Mouse (Mus musculus) forelimb bud, embryonic 11.5 days (tissue): ENCODE data around the gene Erich4.

ENCODE experiments used
- DNase-seq: peaks from one replicate; pipeline ENCODE4 v3.0.0-alpha.2; 2012; ENCODE audit warnings: low read depth, low spot score

Erich4 gene

DNA sequence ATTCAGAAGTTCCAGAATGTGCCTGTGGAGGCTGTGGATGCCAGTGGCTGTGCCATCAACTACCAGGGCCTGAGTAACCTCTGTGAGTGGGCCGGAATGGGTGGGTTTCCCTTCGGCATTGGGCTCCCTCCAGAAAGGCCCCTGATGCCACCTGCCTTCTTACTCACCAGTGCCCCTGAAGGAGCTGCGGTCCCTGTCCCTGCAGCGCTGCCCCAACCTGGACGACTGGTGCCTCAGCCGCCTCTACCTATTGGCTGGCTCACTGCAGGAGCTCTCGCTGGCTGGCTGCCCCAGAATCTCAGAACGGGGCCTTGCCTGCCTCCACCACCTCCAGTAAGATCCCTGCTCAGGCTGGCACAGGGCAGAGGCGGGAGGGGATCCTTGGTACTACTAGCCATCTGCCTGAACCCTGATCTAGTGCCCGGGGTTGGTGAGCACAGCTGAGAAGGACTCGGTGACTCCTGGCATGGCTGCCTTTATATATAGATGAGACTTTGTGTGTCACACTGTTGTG lies 8.2 kb upstream of the Erich4 start:
- DNase-seq = no peak

DNA sequence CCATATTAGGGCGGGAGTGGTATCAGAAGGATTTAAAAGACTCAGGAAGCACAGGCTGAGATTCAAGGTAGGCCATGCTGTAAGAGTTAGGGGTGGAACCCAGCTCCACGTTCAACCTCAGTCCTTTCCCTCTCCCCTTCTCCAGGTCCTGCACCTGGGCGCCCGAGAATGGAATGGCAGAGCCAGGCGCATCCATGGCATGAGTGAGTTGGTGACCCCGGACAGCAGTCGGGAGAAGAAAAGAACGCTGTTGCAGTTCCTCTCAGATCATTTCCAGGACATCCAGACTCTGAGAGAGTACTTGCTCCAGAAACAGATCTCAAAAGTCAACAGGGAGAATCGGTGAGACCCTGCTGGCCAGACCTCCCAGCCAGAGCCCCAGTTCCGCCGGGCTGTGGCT lies 5.1 kb upstream of the Erich4 start:
- DNase-seq = no peak

DNA sequence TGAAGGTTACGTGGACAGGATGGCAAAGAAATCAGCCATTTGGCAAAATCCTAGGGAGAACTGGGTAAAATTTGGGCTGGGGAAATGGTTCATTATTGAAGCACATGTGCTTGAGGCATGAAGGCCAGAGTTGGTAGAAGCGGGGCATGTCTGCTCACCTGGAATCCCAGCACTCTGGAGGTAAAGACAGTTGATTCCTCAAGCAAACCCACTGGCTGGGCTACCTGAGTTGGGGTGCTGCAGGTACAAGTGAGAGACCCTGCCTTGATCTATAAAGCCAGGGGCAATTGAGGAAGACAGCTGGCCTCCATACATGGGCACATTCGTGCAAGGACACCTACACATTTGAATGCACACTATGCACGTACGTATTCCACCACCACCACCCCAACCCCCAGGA lies 4.4 kb upstream of the Erich4 start:
- no peak for DNase-seq

DNA sequence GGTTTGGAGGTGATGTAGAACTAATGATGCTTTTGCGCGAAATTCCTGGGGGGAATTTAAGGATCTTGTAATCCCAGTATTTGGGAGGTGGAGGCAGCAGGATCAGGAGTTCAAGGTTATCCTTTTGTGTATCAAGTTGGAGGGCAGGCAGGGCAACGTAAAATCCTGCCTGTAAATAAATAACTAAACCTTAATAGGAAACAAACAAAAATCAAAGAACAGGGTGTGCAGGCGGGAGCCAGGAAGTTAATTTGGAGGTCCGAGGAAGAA lies 4.0 kb upstream of the Erich4 start:
- DNase-seq = no peak

DNA sequence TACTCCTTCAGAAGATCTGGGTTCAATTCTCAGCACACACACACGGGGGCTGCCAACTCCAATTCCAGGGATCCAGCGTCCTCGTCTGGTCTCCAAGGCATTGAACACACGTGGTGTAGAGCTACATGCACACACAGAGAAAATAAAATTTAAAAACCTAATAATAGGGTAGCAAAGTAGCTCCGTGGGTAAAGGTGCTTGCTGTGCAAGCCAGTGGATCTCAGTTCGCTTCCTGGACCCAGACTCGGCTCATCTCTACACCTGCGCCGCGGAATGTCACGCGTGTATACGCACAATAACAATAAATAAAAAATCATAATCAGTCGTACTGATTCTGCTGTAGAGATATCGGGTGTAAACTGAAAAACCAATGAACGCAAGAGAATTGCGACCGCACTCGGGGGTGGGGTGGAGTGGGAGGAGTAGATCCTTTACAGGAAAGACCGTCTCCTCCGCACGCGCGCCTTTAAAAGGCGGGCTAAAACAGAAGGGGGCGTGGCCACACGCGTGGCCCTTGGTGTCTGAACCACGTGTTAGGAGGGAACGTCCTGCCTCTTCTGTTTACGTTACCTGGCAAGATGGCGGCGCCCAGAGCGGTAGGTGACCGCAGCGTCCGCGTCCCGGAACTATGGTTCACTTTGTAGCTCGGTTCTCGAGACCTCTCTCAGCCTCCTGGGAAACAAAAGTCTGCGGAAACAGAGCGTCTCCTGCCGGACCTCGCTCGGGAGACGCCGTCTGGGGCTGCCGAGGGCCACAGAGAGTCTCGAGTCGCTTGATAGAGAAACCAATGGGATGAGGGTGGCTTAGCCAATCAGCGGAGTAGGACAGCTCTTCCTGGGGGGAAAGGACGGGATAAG lies 3.4 kb upstream of the Erich4 start, which contains the start of gene Dmac2:
Gene Dmac2 (plus strand): TSS at position 550 of the 857 bp plus-strand sequence.
- DNase-seq = peak; percentile 94

DNA sequence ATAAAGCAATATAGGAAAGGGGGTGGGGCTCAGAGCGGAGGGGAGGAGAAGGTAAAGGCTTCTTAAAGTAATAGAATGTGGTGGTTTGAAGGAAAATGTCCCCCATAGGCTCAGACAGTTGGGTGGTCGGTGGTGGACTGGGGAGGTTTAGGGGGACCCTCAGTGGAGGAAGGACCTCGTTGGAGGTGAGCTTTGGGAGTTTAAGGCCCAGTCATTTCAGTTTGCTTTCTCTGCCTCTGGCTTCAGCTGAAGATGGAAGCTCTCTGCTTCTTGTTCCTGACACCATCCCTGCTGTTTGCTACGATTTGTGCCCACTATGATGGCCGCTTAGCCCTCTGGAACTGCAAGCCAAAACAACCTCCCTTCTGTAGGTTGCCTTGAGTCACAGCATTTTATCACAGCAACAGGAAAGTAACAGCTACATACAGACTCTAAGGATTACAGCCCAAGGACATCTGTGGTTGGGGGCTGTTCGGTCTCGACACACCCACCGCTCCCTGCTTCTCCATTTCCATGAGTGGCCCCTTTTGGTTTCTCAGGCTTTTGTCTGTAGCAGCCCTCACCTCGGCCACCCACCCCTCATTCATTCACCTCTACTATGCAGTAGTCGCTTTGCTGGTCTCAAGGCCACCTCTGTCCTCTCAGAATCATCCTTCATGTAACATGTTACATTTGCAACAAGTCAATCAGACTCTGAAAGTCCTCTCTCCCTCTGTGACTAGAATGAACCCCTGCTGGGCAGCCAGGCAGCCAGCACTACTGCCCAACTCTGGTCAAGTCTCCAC lies 1.9 kb upstream of the Erich4 start:
- DNase-seq = no peak

DNA sequence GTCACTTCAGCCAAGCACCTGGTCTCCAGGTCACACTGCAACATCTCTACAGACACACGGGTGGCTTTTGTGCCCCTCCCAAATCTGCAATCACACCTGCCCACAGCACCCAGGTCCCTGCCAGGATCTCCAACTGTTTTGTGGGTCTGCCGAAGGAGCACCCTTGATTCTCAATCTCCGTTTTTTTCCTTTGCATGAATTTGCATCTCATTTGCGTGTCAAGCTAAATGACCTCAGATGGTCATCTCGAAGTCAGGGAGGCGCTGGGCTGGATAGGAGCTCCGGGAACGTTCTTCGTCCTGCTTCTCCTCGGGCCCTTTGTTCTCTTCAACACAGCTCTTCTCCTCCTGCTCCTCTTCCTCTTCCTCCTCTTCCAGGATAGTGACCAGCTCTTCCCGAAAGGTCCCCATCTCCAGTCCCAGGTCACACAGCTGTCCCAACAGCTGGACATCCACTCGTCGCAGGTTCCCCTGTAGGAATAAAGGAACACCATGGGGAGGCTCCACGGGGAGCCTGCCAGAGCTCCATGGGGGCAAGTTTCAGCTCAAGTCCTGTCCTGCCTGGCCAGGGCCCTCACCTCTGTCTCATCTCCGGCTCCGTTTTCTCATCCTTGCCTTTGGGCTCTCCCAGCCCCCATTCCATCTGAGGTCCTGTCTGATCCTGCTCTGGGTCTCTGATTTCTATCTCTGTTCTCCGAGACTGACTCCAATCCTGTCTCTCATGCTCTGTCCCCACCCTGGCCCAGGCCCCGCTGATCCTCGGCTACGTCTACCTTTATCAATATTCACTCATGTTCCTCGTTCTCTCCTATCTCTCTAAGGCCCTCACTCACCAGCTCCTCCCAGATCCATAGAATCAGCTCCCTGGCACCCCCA lies 624 bp downstream of the Erich4 start:
- DNase-seq = no peak

DNA sequence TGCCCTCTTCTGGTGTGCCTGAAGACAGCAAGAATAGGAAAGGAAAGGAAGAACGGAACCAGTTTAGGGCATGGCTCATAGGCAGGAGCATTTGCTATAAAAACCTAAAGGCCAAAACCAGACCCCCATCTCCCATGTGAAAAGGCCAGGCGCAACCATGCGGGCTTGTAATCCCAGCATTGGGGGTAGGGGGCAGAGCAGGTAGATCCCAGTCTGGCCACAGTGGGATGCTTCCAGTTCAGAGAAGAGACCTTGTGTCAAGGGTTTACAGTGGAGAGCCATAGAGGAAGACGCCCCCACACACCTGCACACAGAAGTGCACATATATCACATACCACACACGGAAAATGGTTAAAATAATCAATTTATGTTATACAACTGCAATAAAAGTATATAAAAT lies 1.6 kb downstream of the Erich4 start:
- DNase-seq = no peak

DNA sequence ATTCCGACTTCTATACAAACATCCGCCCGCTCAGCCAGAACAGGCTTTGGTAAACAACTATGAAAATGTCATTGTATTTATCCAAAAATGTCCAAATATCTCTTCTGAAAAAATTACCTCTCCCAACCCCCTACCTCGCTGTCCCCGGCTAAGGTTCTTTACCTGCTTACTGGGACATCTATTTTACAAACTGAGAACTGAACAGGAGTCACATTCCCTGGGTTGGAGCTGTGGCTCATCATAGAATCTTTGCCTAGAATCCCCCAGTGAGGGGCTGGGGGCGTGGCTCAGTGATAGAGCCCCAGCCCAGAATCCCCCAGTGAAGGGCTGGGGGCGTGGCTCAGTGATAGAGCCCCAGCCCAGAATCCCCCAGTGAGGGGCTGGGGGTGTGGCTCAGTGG lies 4.2 kb downstream of the Erich4 start:
- DNase-seq = no peak

DNA sequence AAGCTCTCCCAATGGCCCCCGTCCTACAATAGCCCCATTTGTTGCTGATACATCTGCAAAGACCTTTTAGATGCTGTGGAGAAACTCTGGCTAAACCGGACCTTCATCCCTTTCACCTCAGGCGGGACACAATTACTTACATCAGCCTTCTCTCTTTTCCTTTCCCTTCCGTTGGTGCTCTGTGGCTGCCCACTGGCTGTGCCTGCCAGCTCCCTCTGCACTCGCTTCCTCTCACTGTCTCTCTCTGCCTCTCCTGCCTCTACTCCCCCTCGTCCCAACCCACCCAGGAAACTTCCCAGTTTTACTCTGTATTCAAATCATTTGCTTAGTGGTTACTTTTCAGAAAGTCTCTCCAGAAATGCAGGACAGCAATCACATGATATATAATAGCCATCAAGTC lies 5.6 kb downstream of the Erich4 start:
- no peak for DNase-seq

DNA sequence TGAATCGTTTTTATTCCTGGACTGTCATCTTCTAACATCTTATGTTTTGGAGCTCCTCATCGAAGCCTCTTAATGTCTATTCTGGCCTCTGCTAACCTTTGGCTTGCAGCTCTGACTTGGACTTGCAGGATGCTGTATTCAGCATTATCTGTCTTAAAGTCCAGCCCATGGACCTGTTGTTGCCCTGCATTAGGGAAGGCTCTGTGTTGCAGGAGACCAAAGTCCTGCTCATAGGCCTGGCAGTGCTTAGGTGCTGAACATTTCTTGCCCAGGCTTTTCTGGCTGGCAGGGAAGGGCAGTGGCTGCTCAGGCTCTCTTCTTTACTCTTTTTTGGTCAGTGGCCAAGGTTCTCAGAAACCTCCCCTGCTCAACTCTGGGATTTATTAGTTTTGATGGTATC lies 8.5 kb downstream of the Erich4 start:
- DNase-seq = no peak

DNA sequence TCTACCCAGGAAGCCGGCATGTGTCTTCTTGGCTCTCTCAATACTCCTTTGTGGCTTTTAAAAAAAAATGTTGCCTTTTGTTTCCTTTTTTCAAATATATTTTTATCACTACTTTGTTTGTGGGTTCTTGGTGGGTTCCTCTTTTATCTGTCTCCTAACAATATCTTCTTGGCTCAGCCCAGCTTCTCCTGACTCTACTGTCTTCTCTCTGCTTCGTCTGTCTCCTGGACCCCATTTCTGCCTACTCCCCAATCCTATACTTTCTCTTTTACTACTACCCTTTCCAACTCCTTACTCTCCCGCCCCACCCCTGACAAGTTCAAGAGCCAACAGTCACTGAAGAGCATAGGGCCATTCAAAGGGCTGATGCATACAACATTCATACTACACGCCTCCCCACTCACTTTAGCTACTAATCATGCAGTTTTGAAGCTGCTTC lies 9.0 kb downstream of the Erich4 start:
- no peak for DNase-seq

DNA sequence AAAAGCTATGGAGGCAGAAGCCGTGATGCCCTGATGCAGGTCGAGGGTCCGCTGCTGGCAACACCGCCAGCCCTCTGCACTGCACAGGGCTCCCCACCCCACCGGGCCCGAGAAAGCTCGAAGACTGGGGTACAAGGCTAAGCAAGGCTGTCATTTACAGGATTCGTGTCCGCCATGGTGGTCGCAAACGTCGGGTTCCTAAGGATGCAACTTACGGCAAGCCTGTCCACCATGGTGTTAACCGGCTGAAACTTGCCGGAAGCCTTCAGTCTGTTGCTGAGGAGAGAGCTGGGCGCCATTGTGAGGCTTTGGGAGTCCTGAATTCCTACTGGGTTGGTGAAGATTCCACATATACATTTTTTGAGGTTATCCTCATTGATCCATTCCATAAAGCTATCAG lies 14.3 kb downstream of the Erich4 start:
- DNase-seq = no peak

DNA sequence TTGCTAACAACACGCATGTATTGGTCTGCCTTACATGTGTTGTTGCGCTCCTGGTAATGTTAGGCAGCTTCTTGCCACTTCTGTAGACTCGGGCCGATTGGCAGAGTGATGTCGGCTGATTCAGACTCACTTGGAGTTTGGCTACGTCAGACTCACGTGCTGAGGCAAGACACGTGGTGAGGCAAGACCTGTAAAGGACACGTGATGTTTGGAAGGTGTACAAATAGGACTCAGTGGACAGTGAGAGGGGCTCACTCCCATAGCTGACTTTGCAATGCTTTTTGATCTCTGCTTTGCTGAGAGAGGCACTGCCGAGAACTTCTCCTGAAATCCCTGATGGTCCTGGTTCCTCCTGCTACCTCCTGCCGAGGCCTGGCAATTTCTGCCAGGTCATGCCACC lies 15.0 kb downstream of the Erich4 start:
- DNase-seq = no peak

DNA sequence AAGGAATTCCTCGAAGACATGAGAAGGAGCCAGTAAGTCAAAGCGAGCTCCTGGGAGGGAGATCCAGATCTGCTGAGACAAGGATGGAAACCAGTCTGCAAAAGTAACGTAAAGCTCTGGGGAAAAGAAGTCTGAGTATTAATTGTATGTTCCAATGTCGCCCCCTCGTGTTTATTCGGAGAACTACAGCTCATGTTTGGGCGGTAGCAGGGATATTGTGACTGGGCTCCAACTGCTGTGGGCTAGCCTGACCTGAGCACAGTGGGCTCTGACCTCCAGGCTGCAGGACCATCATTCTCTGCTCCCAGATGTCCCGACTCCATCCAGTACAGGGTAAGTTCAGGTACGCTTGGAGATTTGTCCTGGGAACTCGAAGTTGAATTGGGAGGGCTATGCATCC lies 16.0 kb downstream of the Erich4 start:
- peak; percentile 80 for DNase-seq

DNA sequence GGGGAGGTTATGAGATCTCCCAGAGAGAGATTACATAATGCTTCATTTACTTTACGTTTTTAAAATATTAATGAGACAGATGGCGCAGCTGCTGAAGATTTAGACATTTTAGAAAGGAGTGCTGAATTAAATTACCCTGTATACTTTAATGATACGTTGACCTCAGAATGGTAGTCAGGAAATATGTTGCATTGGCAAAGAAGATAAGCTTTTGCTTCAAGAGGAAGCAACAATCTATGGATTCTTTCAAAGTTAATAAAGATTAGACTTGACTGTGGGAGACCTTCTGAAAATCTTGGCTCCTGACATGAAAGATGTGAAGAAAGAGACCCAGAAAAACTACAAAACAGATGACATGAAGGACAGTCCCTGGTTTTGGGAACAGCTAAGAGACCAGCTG lies 21.8 kb downstream of the Erich4 start:
- DNase-seq = no peak

DNA sequence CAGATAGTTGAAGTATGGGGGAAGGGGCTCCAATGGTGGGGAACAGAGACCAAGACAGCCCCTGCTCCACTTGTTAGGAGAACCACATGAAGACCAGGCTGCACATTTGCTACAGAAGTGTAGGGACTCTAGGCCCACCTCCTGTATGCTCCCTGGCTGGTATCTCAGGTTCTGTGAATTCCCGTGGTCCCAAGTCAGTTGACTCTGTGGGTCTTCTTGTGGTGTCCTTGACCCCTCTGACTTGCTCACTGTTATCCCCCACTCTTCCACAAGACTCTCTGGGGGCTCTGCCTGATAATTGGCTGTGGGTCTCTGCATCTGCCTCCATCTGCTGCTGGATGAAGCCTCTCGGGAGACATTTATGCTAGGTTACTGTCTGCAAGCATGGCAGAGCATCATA lies 24.5 kb downstream of the Erich4 start:
- DNase-seq = no peak

DNA sequence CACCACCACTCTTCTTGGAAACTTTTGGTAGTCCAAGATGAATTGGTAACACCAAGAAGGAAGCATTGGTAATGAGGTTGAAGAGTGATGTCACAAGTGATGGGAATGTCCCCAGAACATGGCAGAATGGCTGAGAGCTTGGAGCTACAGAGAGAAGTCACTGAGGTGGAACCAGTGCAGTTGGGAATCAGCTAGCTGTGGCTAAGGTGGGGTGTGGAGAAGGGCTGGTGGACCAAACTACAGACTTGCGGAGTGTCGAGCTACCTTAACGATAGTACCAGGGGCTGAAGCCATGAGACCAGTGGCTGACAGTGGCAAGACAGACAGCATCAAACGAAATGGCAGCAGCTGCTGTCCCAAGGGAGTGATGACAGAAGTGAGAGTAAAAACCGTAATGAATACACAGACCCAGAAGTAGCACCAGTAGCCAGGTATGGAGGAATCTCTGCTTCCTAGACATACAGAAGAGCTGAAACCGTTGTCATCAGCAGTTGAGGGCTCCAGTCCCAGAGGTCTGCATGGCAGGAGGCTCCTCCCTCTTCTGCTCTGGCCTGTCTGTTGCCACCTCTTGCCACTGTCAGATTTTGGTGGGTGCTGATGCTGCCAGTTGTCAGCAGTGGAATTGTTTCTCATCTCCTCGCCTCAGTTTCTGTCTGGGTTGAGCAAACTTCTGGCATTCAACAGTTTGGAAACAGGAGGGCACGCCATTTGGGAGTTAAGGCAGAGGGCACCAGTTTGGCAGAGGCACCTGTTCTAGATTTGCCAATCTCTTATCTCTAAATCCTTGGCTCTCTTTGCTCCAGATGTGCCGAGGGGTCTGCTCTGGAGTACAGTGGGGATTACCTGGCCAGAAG lies 30.1 kb downstream of the Erich4 start:
- DNase-seq = no peak

DNA sequence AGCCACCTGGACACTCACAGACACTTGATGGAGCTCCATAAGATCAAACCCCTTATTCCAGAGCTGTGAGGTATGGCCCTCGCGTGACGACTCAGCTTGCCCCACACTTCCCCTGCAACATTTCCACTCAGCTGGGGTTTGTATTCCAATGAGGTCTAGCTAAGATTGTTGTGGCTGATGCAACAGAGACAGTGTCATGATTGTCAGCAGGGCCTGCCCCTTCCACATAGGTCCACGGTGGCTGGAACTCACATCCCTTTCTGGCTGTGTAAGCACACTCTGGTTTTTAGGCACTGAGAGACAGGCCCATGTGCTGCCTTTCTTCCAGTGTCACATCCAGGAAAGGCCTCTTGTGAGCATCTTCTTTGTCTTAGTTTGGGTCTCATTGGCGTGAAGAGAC lies 31.0 kb downstream of the Erich4 start:
- no peak for DNase-seq

DNA sequence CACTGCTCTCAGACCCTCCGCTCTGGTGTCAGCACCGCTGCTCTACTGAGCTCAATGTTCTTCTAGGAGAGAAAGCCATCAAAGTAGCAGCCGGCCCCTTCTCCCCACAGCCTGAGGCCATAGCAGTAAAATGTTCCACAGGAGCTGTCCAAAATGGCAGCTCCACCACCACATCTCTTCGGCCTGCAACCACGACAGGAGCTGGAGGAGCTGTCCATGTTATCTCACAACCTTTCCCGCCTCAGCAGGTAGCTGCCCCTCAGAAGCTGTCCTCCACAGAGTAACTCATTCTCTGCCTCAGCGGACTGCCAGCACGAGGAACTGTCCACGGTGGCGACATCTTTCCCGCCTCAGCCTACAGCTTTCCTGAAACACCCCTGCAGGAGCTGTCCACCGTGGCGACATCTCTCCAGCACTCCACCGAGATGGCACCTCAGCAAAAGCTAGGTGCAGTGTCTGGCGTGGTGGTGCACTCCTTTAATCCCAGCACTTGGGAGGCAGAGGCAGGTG lies 33.3 kb downstream of the Erich4 start:
- no peak for DNase-seq

DNA sequence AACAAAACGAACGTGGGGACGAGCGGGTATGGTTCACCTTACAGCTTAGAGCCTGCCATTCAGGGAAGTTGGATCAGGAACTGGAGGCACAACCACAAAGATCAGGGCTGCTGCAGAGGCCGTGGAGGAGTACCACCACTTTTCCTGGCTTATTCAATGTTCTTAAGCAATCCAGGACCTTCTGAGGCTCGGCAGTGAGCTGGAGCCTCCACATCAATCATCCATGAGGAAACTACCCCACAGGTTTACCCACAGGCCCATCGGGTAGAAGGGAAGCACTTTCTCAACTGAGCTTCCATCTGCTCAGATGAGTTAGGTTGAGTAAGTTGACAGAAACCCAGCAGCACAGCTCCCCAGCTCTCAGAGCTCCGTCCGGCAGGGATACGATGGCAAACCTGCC lies 36.3 kb downstream of the Erich4 start:
- DNase-seq = no peak
